Mouse (Mus musculus): ENCODE results near the gene 2010005H15Rik.
"Not testable (repeated sequence)": the region's sequence is repeated elsewhere in the genome, so short reads cannot be mapped to it uniquely, and the experiment has no call there.

The 2010005H15Rik gene

GRCm38 (mm10) chr16:36221168-36221567 lies at the start of gene 2010005H15Rik:
Gene 2010005H15Rik (plus strand): TSS chr16:36221468.
- not testable (repeated sequence) for DNase-seq (ENCODE audit: low spot score)

DNA sequence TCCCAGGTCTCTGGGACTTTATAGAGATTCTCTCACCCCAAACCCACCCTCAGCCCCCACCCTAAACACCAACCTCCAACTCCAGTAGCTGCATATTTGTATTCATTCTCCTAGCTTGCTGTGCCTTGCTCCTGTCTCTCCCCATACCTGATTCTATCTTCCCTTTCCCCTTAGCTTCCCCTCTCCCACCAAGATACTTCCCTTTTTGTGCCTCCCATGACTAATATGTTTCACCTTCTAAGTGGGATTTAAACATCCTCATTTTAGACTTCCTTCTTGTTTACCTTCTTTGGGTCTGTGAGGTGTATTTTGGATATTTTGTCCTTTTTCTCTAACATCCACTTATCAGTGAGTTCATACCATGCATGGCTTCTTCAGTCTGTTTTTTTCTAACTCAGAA lies 45.2 kb upstream of the 2010005H15Rik start:
- DNase-seq (ENCODE audit: low spot score) = no peak

GRCm38 (mm10) chr16:36179910-36180309 lies 41.4 kb upstream of the 2010005H15Rik start:
- no peak for DNase-seq (ENCODE audit: low spot score)

GRCm38 (mm10) chr16:36183912-36184311 lies 37.4 kb upstream of the 2010005H15Rik start, which contains the start of gene Gm5483:
Gene Gm5483 (plus strand): TSS chr16:36184212.
- not testable (repeated sequence) for DNase-seq (ENCODE audit: low spot score)

GRCm38 (mm10) chr16:36199226-36199625 lies 22.0 kb upstream of the 2010005H15Rik start:
- DNase-seq (ENCODE audit: low spot score) = no peak

DNA sequence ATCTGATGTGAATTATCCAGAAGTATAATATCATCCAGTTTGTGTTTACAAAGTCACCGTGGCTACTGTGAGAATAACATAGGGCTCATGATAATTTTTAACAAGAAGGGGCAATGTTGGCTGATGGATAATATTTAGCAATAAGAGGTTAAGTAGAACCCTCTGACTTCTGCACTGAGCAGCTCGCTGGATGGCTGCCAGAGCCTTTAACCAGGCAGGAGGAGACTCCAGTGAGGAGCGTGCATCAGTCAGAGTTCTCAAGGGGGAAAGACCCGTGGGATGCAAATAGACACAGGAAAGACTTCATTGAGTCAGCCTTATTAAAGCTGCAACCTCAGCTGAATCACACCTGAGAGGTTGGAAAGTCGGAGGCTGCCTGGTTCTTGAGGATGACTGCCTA lies 17.4 kb upstream of the 2010005H15Rik start:
- DNase-seq (ENCODE audit: low spot score) = no peak

DNA sequence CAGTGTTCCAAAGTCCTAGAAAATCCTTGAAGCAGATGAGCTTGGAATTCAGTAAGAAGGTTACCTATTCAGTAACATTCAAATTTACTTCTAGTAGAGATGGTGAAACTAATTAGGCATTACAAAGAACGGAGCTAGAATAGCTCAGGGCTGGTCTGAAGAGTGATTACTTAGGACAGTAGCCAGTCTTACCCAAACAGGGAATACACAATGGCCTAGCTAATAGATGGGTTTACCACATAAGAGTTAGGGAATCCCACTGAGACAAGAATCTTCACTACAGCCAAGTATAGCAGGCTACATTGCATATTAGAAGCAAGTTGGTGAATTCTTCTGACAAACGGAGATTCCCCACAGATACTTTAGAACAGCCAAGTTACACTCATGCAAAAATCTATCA lies 15.6 kb upstream of the 2010005H15Rik start:
- DNase-seq (ENCODE audit: low spot score) = not testable (repeated sequence)

- DNase-seq (ENCODE audit: low spot score) = no peak
These were observed 11.3 kb upstream of the 2010005H15Rik start, which contains the start of gene Gm5416 for GRCm38 (mm10) chr16:36209967-36210453. Gene Gm5416 (plus strand): TSS chr16:36210403.

DNA sequence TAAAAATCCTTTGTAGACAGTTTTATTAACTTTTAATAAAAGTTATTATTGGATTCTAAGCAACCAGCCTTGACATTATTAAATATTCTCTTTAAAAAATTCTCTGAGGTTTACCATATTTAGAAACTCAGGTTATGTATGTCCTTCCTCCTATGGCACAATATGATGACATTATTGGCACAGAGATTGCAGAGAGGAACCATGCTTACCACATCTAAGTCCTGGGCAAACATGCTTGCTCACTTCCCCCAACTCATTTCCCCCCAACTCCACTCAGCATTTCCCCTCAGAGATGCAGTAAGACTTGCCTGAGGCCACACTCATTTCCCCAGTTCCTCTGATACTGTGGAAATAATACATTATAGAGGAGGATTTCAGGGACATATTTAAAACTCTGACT lies 39.3 kb downstream of the 2010005H15Rik start:
- not testable (repeated sequence) for DNase-seq (ENCODE audit: low spot score)

GRCm38 (mm10) chr16:36276796-36277195 lies 55.5 kb downstream of the 2010005H15Rik start, which contains the start of gene Stfa1:
Gene Stfa1 (plus strand): TSS chr16:36276951.
- DNase-seq (ENCODE audit: low spot score) = not testable (repeated sequence)

DNA sequence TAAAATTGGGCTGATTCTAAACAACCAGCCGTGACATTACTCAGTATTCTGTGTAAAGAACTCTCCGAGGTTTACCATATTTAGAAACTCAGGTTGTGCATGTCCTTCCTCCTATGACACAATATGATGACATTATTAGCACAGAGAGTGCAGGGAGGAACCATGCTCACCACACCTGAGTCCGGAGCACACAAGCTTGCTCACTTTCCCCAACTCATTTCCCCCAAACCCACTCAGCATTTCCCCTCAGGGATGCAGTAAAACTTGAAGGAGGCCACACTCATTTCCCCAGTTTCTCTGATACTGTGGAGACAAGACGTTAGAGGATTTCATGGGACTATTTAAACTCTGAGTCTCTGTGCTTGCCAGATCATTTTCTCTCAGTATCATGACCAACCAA lies 67.9 kb downstream of the 2010005H15Rik start:
- no peak for DNase-seq (ENCODE audit: low spot score)

Data from urinary bladder, postnatal 25 days (tissue).